Mouse (Mus musculus): ENCODE measurements at regions not wholly inside any gene's neighbourhood (a gene's known extent, or its start where the extent isn't known, plus 50 kb on each side); places are given as distances from the start of the nearest gene placed in this dataset.
"Not testable (repeated sequence)": the region's sequence is repeated elsewhere in the genome, so short reads cannot be mapped to it uniquely, and the experiment has no call there.

GRCm38 (mm10) chr3:40368421-40368820 is 162.7 kb upstream of the Intu start:
- Histone ChIP-seq H3K36me3 (ENCODE audit: control insufficient read depth, insufficient read depth, low read length) (no peaks in the 10 kb centered on the region), H3K27me3 (ENCODE audit: control insufficient read depth, insufficient read depth, low read length) (no peaks in the 10 kb centered on the region), H3K27ac (ENCODE audit: control insufficient read depth, insufficient read depth, low read depth, low read length) (no peak overlapping the region), H3K4me3 (ENCODE audit: control insufficient read depth, low read depth, low read length) (no peak overlapping the region), H3K4me1 (ENCODE audit: control insufficient read depth, insufficient read depth, low read length) (no peaks in the 10 kb centered on the region)
- TF ChIP-seq CTCF (IDR thresholded peaks at IDR 0.05; ENCODE audit: control insufficient read depth, insufficient read depth, insufficient replicate concordance, low read depth, low read length) (no peak), POLR2A (IDR thresholded peaks at IDR 0.05; ENCODE audit: control insufficient read depth, low read depth, low read length) (no peak)

- Histone ChIP-seq H3K27me3 (ENCODE audit: control insufficient read depth, insufficient read depth, low read length) (no peaks in the 10 kb centered on the region), H3K4me1 (ENCODE audit: control insufficient read depth, insufficient read depth, low read length) (no peaks in the 10 kb centered on the region), H3K27ac (ENCODE audit: control insufficient read depth, insufficient read depth, low read depth, low read length) (no peak overlapping the region), H3K36me3 (ENCODE audit: control insufficient read depth, insufficient read depth, low read length) (no peaks in the 10 kb centered on the region), H3K4me3 (ENCODE audit: control insufficient read depth, low read depth, low read length) (no peak overlapping the region)
- no peak for TF ChIP-seq CTCF (IDR thresholded peaks at IDR 0.05; ENCODE audit: control insufficient read depth, insufficient read depth, insufficient replicate concordance, low read depth, low read length)
- TF ChIP-seq POLR2A (IDR thresholded peaks at IDR 0.05; ENCODE audit: control insufficient read depth, low read depth, low read length) = no peak
Observed at GRCm38 (mm10) chr3:40371411-40371810, 159.7 kb upstream of the Intu start.

- not testable (repeated sequence) for H3K4me1 ChIP-seq (ENCODE audit: control insufficient read depth, insufficient read depth, low read length); H3K36me3 ChIP-seq (ENCODE audit: control insufficient read depth, insufficient read depth, low read length); H3K27ac ChIP-seq (ENCODE audit: control insufficient read depth, insufficient read depth, low read depth, low read length); H3K27me3 ChIP-seq (ENCODE audit: control insufficient read depth, insufficient read depth, low read length); H3K4me3 ChIP-seq (ENCODE audit: control insufficient read depth, low read depth, low read length)
Observed at GRCm38 (mm10) chr3:40376220-40376619, 154.9 kb upstream of the Intu start.

- TF ChIP-seq POLR2A (IDR thresholded peaks at IDR 0.05; ENCODE audit: control insufficient read depth, low read depth, low read length) (no peak), CTCF (IDR thresholded peaks at IDR 0.05; ENCODE audit: control insufficient read depth, insufficient read depth, insufficient replicate concordance, low read depth, low read length) (no peak)
- Histone ChIP-seq H3K4me1 (ENCODE audit: control insufficient read depth, insufficient read depth, low read length) (no peaks in the 10 kb centered on the region), H3K27me3 (ENCODE audit: control insufficient read depth, insufficient read depth, low read length) (no peaks in the 10 kb centered on the region), H3K4me3 (ENCODE audit: control insufficient read depth, low read depth, low read length) (no peak overlapping the region), H3K27ac (ENCODE audit: control insufficient read depth, insufficient read depth, low read depth, low read length) (no peak overlapping the region), H3K36me3 (ENCODE audit: control insufficient read depth, insufficient read depth, low read length) (no peaks in the 10 kb centered on the region)
Observed at GRCm38 (mm10) chr3:40377416-40377815, 153.7 kb upstream of the Intu start.

- no peak overlapping the region for H3K27ac ChIP-seq (ENCODE audit: control insufficient read depth, insufficient read depth, low read depth, low read length)
- H3K36me3 ChIP-seq (ENCODE audit: control insufficient read depth, insufficient read depth, low read length) = no peaks in the 10 kb centered on the region
- no peaks in the 10 kb centered on the region for H3K4me1 ChIP-seq (ENCODE audit: control insufficient read depth, insufficient read depth, low read length)
- H3K4me3 ChIP-seq (ENCODE audit: control insufficient read depth, low read depth, low read length) = no peak overlapping the region
- no peaks in the 10 kb centered on the region for H3K27me3 ChIP-seq (ENCODE audit: control insufficient read depth, insufficient read depth, low read length)
- TF ChIP-seq POLR2A (IDR thresholded peaks at IDR 0.05; ENCODE audit: control insufficient read depth, low read depth, low read length) (no peak), CTCF (IDR thresholded peaks at IDR 0.05; ENCODE audit: control insufficient read depth, insufficient read depth, insufficient replicate concordance, low read depth, low read length) (no peak)
Observed at GRCm38 (mm10) chr3:40379063-40379462, 152.0 kb upstream of the Intu start.

- TF ChIP-seq POLR2A (IDR thresholded peaks at IDR 0.05; ENCODE audit: control insufficient read depth, low read depth, low read length) = no peak
- no peak for TF ChIP-seq CTCF (IDR thresholded peaks at IDR 0.05; ENCODE audit: control insufficient read depth, insufficient read depth, insufficient replicate concordance, low read depth, low read length)
- H3K36me3 ChIP-seq (ENCODE audit: control insufficient read depth, insufficient read depth, low read length) = no peaks in the 10 kb centered on the region
Observed at GRCm38 (mm10) chr3:40391631-40392030, 139.5 kb upstream of the Intu start.

GRCm38 (mm10) chr3:40398184-40398583 is 132.9 kb upstream of the Intu start:
- TF ChIP-seq POLR2A (IDR thresholded peaks at IDR 0.05; ENCODE audit: control insufficient read depth, low read depth, low read length) = no peak
- no peak for TF ChIP-seq CTCF (IDR thresholded peaks at IDR 0.05; ENCODE audit: control insufficient read depth, insufficient read depth, insufficient replicate concordance, low read depth, low read length)
- H3K27ac ChIP-seq (ENCODE audit: control insufficient read depth, insufficient read depth, low read depth, low read length) = no peak overlapping the region

More at GRCm38 (mm10) chr3:40391631-40392030, 139.5 kb upstream of the Intu start:
- H3K4me3 ChIP-seq (ENCODE audit: control insufficient read depth, low read depth, low read length) = no peak overlapping the region
- no peak overlapping the region for H3K27ac ChIP-seq (ENCODE audit: control insufficient read depth, insufficient read depth, low read depth, low read length)
- H3K4me1 ChIP-seq (ENCODE audit: control insufficient read depth, insufficient read depth, low read length) = no peaks in the 10 kb centered on the region
- H3K27me3 ChIP-seq (ENCODE audit: control insufficient read depth, insufficient read depth, low read length) = no peaks in the 10 kb centered on the region

GRCm38 (mm10) chr3:40403402-40403801 is 127.7 kb upstream of the Intu start:
- Histone ChIP-seq H3K4me1 (ENCODE audit: control insufficient read depth, insufficient read depth, low read length) (no peaks in the 10 kb centered on the region), H3K4me3 (ENCODE audit: control insufficient read depth, low read depth, low read length) (no peak overlapping the region), H3K27ac (ENCODE audit: control insufficient read depth, insufficient read depth, low read depth, low read length) (no peak overlapping the region), H3K36me3 (ENCODE audit: control insufficient read depth, insufficient read depth, low read length) (no peaks in the 10 kb centered on the region), H3K27me3 (ENCODE audit: control insufficient read depth, insufficient read depth, low read length) (no peaks in the 10 kb centered on the region)
- no peak for TF ChIP-seq CTCF (IDR thresholded peaks at IDR 0.05; ENCODE audit: control insufficient read depth, insufficient read depth, insufficient replicate concordance, low read depth, low read length)
- no peak for TF ChIP-seq POLR2A (IDR thresholded peaks at IDR 0.05; ENCODE audit: control insufficient read depth, low read depth, low read length)

More at GRCm38 (mm10) chr3:40398184-40398583, 132.9 kb upstream of the Intu start:
- Histone ChIP-seq H3K27me3 (ENCODE audit: control insufficient read depth, insufficient read depth, low read length) (no peaks in the 10 kb centered on the region), H3K4me1 (ENCODE audit: control insufficient read depth, insufficient read depth, low read length) (no peaks in the 10 kb centered on the region), H3K36me3 (ENCODE audit: control insufficient read depth, insufficient read depth, low read length) (no peaks in the 10 kb centered on the region), H3K4me3 (ENCODE audit: control insufficient read depth, low read depth, low read length) (peak overlapping the region; percentile 13; the same call in 1 of the 2 replicates)

Data from testis, adult 2 months (tissue).